8 mouse cellular contexts compared by ENCODE assay signal in genomic region chr14:33319541-33320521, GRCm38 (mm10).
DNase-seq lines count a peak whose midpoint lies in the region; ATAC-seq and TF ChIP-seq lines count a peak whose summit lies in the region.

No protein-coding gene starts in this region.

- H3K79me2 ChIP-seq in liver, adult 2 months (ENCODE audit: control insufficient read depth, insufficient read depth, low read length): no peaks in the 10 kb centered on the region
- H3K79me2 ChIP-seq in myocyte (ENCODE audit: control insufficient read depth, insufficient read depth): peaks cover 83% of the 10 kb centered on the region

- TF ChIP-seq CTCF in liver, adult 2 months (IDR thresholded peaks at IDR 0.05; ENCODE audit: low read depth, low read length): peak; percentile 77

- H3K4me2 ChIP-seq in embryonic facial prominence, embryonic 13.5 days: peak overlapping the region; percentile 96
- peak overlapping the region; percentile 100 for H3K4me2 ChIP-seq in heart, embryonic 11.5 days
- peak overlapping the region; percentile 70 for H3K4me2 ChIP-seq in myocyte (ENCODE audit: low read depth)

- peaks cover 60% of the 10 kb centered on the region for H3K27me3 ChIP-seq in embryonic facial prominence, embryonic 13.5 days
- peaks cover 24% of the 10 kb centered on the region; the same call in 1 of the 2 replicates for H3K27me3 ChIP-seq in heart, embryonic 11.5 days (ENCODE audit: control insufficient read depth, insufficient read depth, low read length)
- no peaks in the 10 kb centered on the region for H3K27me3 ChIP-seq in liver, adult 2 months (ENCODE audit: control insufficient read depth, insufficient read depth, low read length)
- no peaks in the 10 kb centered on the region for H3K27me3 ChIP-seq in myocyte (ENCODE audit: control insufficient read depth, insufficient read depth, insufficient read length)

- peaks cover 21% of the 10 kb centered on the region for H3K4me1 ChIP-seq in embryonic facial prominence, embryonic 13.5 days
- H3K4me1 ChIP-seq in heart, embryonic 11.5 days (ENCODE audit: control insufficient read depth, insufficient read depth, low read length): peaks cover 12% of the 10 kb centered on the region
- H3K4me1 ChIP-seq in liver, adult 2 months (ENCODE audit: control insufficient read depth, insufficient read depth, low read length): peaks cover 6% of the 10 kb centered on the region

- H3K4me3 ChIP-seq in embryonic facial prominence, embryonic 13.5 days: peak overlapping the region; percentile 63
- peak overlapping the region; percentile 70 for H3K4me3 ChIP-seq in heart, embryonic 11.5 days (ENCODE audit: low read depth, low read length)
- peak overlapping the region; percentile 75 for H3K4me3 ChIP-seq in liver, adult 2 months (ENCODE audit: insufficient read depth, low read depth, low read length)
- H3K4me3 ChIP-seq in myocyte: peak overlapping the region; percentile 8

- H3ac ChIP-seq in myocyte (ENCODE audit: control insufficient read depth, insufficient read length): no peak overlapping the region

- H3K9me3 ChIP-seq in embryonic facial prominence, embryonic 13.5 days: no peaks in the 10 kb centered on the region
- no peaks in the 10 kb centered on the region for H3K9me3 ChIP-seq in heart, embryonic 11.5 days (replicated peaks; ENCODE audit: control insufficient read depth, low read length)

- H3K9ac ChIP-seq in embryonic facial prominence, embryonic 13.5 days: peak overlapping the region; percentile 66
- peak overlapping the region; percentile 69 for H3K9ac ChIP-seq in heart, embryonic 11.5 days (ENCODE audit: low read depth, low read length)
- H3K9ac ChIP-seq in liver, adult 2 months (ENCODE audit: low read depth, low read length): peak overlapping the region; percentile 73

- no peaks in the 10 kb centered on the region for H3K36me3 ChIP-seq in embryonic facial prominence, embryonic 13.5 days
- no peaks in the 10 kb centered on the region for H3K36me3 ChIP-seq in heart, embryonic 11.5 days (ENCODE audit: control insufficient read depth, insufficient read depth, low read length)
- H3K36me3 ChIP-seq in liver, adult 2 months (ENCODE audit: control insufficient read depth, insufficient read depth, low read length): no peaks in the 10 kb centered on the region
- H3K36me3 ChIP-seq in myocyte (ENCODE audit: control insufficient read depth, insufficient read depth): no peaks in the 10 kb centered on the region

- peak; percentile 78 for DNase-seq in A20 (ENCODE audit: low read depth, low spot score)
- peak; percentile 89 for DNase-seq in adrenal gland, postnatal 14 days
- DNase-seq in kidney, adult 9 months: peak; percentile 74
- peak; percentile 50 for DNase-seq in liver, adult 2 months (ENCODE audit: extremely low read depth, low read depth, low spot score)
- peak; percentile 55 to 87 for DNase-seq in spleen, postnatal 4 days (ENCODE audit: low spot score in 2 of 2)

- no peak overlapping the region for H3K27ac ChIP-seq in embryonic facial prominence, embryonic 13.5 days
- H3K27ac ChIP-seq in heart, embryonic 11.5 days (ENCODE audit: low read depth, low read length): no peak overlapping the region
- H3K27ac ChIP-seq in liver, adult 2 months (replicated peaks; ENCODE audit: insufficient read depth, low read depth, low read length): no peak overlapping the region

- TF ChIP-seq POLR2A in liver, adult 2 months (IDR thresholded peaks at IDR 0.05; ENCODE audit: extremely low read depth, insufficient read depth, low read length): no peak
- TF ChIP-seq POLR2A in myocyte (IDR thresholded peaks at IDR 0.05; ENCODE audit: insufficient read length, low read depth): no peak

- peak; percentile 45; the same call in 1 of the 2 replicates for ATAC-seq in embryonic facial prominence, embryonic 13.5 days (ENCODE audit: insufficient number of reproducible peaks, insufficient read depth, low FRiP score, low TSS enrichment, low read depth)
- peak; percentile 37 for ATAC-seq in heart, embryonic 11.5 days (replicated peaks; ENCODE audit: insufficient number of reproducible peaks, low FRiP score, low TSS enrichment)

- under 1% methylated on average over 106 of the region's 106 CpGs for WGBS in embryonic facial prominence, embryonic 13.5 days
- WGBS in heart, embryonic 11.5 days (ENCODE audit: insufficient replicate concordance): under 1% methylated on average over 106 of the region's 106 CpGs
- WGBS in liver, adult 2 months: under 1% methylated on average over 105 of the region's 106 CpGs

TF ChIP-seq in myocyte, 11 proteins besides CTCF, POLR2A, EP300 and RAD21:
- TF ChIP-seq MAX (IDR thresholded peaks at IDR 0.05; ENCODE audit: low read depth) (no peak), POLR2AphosphoS2 (IDR thresholded peaks at IDR 0.05; ENCODE audit: insufficient read length, low read depth) (peak; percentile 37), MYOD1 (IDR thresholded peaks at IDR 0.05; ENCODE audit: control insufficient read depth in 1 of 3, insufficient read length in 2 of 3, low read depth in 2 of 3) (peak in 1 of 3 experiments; percentile 3)

Comparison
In these comparisons a context has a peak if more than half of its experiments do, and no peak if none do; other contexts are left out.
1. H3K4me3 ChIP-seq: peak in every context shown above with its lines; median percentile 75 in liver, adult 2 months; 70 in heart, embryonic 11.5 days; 63 in embryonic facial prominence, embryonic 13.5 days; 8 in myocyte.